Mouse (Mus musculus) retina, postnatal 7 days (tissue): ENCODE measurements around the gene Fam19a2.

Experiments used
- DNase-seq: peaks from one replicate; pipeline ENCODE4 v3.0.0-alpha.2; 2012; ENCODE audit warnings: low read depth, low spot score

Fam19a2 gene

GRCm38 (mm10) chr10:123721952-123722460 lies 458.2 kb downstream of the Fam19a2 start:
- DNase-seq = no peak

- DNase-seq = no peak
These were observed 459.8 kb downstream of the Fam19a2 start for GRCm38 (mm10) chr10:123723641-123724040.

GRCm38 (mm10) chr10:123748317-123748716 lies 484.5 kb downstream of the Fam19a2 start:
- no peak for DNase-seq

- DNase-seq = no peak
These were observed 488.0 kb downstream of the Fam19a2 start for GRCm38 (mm10) chr10:123751676-123752280.

- DNase-seq = no peak
These were observed 489.0 kb downstream of the Fam19a2 start for GRCm38 (mm10) chr10:123752755-123753154.

GRCm38 (mm10) chr10:123753996-123754395 lies 490.2 kb downstream of the Fam19a2 start:
- DNase-seq = no peak

- DNase-seq = no peak
These were observed 525.6 kb downstream of the Fam19a2 start for GRCm38 (mm10) chr10:123789374-123789773.
